Mouse (Mus musculus): ENCODE measurements around the gene Car15. TPM values are rescaled to one million over a fixed set of nuclear protein-coding genes. Genes with fewer than 3 reads are reported as not detected.

The Car15 gene
- polyA plus RNA-seq (2015; fragmentation: Nextera tagmentation; extraction: Ambion mirVana): 4.8 and 5.7 TPM in 2 replicates

DNA sequence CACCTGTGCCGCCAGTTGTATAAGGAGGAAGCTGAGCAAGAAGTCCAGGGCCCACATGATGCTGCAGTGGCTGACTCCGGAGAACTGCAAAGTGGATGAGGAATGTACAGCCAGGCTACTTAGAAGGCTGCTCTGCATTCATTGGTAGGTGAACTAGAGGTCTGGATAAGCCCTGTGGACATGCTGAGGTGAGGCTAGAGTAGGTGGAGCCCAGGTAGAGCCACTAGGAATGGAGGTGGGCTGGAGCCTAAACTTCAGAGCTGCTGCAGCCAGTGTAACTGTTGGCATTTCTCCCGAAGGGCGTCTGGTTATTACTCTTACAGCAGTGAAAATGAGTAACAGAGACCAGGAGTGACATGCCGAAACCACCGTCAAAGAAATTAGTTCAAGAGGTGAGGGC lies at the start of gene Car15:
TSS of gene Car15 (minus strand) at position 314 of the 400 bp plus-strand sequence.
- Histone ChIP-seq H3K27ac (replicated peaks) (no peak within 1 kb of the TSS), H3K27me3 (peaks cover 31% of the 10 kb centered on the region), H3K4me2 (replicated peaks) (no peak within 1 kb of the TSS), H3K36me3 (peaks cover 28% of the 10 kb centered on the region), H3K4me3 (no peak within 1 kb of the TSS), H3K9ac (replicated peaks) (no peak within 1 kb of the TSS), H3K9me3 (no peaks in the 10 kb centered on the region), H3K4me1 (peaks cover 7% of the 10 kb centered on the region)
- WGBS: 81% methylated on average over 6 of the region's 6 CpGs
- ATAC-seq (replicated peaks): no peak

DNA sequence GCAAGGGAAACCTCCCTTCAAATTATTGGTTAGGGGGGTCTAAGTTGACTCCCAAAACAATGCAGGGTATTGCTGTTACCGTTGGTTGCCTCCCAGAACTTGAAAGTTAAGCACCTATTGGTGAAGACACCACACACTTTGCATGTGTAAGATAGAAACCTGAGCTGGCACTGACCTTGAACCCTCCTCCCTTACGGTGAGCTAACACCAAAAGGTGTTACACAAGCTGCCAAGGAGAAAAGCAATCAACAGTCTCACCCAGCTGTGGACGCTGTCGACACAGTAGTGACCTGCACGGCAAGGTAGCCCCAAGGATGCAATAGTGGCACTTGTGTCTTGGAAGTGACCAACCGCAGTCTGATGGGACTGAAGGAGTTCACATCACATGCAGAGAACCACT lies 46.0 kb upstream of the Car15 start:
- H3K4me2 ChIP-seq (replicated peaks): no peak overlapping the region
- no peaks in the 10 kb centered on the region; the same call in 1 of the 2 replicates for H3K36me3 ChIP-seq
- no peak for ATAC-seq (replicated peaks)
- H3K4me3 ChIP-seq: no peak overlapping the region
- H3K9ac ChIP-seq (replicated peaks): no peak overlapping the region
- no peaks in the 10 kb centered on the region for H3K27me3 ChIP-seq
- WGBS: 90% methylated on average over 6 of the region's 6 CpGs
- no peak overlapping the region for H3K27ac ChIP-seq (replicated peaks)
- no peaks in the 10 kb centered on the region for H3K9me3 ChIP-seq
- no peaks in the 10 kb centered on the region for H3K4me1 ChIP-seq

DNA sequence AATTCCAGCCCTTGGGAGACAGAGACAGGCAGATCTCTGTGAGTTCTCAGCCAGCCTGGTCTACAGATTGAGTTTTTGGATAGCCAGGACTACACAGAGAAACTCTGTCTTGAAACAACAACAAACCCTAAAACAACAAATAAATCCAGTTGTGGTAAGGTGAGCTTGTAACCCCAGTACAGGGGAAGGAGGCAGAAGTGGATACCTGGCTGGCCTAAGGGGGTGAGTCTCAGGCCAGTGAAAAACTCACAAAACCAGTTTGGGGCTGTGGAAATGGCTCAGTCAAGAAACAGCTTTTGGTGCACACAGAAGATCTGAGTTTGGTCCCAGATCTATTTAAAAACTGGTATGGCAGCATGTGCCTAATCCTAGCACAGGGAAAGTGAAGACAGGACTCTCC lies 44.0 kb upstream of the Car15 start:
- Histone ChIP-seq H3K4me1 (no peaks in the 10 kb centered on the region), H3K4me2 (replicated peaks) (no peak overlapping the region), H3K4me3 (no peak overlapping the region), H3K36me3 (no peaks in the 10 kb centered on the region; the same call in 1 of the 2 replicates), H3K9me3 (no peaks in the 10 kb centered on the region), H3K27me3 (no peaks in the 10 kb centered on the region), H3K9ac (replicated peaks) (no peak overlapping the region), H3K27ac (replicated peaks) (no peak overlapping the region)
- no peak for ATAC-seq (replicated peaks)

DNA sequence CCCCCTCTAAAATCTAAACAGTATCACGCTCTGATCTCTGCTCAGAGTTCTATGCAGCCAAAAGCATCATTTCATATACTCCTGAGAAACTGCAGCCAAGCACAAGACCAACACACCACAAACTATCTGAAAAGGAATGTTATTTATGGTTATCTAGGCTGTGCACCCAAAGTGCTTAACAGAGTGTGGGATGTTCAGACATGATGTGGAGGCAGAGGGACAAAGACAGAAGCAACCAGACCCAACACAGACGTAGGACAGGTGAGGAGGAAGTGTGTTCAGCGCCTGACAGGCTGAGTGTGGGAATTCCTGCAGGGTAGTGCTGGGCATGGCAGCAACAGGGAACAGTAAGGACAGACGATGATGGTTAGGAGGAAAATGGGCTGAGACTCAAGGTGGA lies 41.4 kb upstream of the Car15 start:
- Histone ChIP-seq H3K4me3 (no peak overlapping the region), H3K27me3 (no peaks in the 10 kb centered on the region), H3K9me3 (no peaks in the 10 kb centered on the region), H3K4me2 (replicated peaks) (no peak overlapping the region), H3K9ac (replicated peaks) (no peak overlapping the region), H3K4me1 (no peaks in the 10 kb centered on the region), H3K27ac (replicated peaks) (no peak overlapping the region), H3K36me3 (no peaks in the 10 kb centered on the region; the same call in 1 of the 2 replicates)
- WGBS: 97% methylated on average over 4 of the region's 4 CpGs
- ATAC-seq (replicated peaks): no peak

DNA sequence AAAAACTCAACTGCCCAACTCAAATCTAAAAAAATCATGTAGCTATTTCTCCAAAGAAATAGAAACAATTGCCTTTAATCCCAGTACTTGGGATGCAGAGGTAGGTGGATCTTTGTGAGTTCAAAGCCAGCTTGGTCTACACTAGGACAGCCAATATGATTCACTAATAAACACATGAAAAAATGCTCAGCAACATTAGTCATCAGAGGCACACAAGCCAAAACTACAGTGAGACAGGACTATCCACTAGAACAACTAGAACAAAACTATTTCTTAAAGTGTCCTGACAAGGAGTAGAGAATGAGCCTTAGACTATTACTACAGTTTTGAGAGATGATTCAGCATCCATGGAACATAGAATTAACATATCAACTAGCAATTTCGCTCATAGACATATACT lies 37.9 kb upstream of the Car15 start:
- ATAC-seq (replicated peaks): no peak
- H3K27ac ChIP-seq (replicated peaks): no peak overlapping the region
- H3K27me3 ChIP-seq: no peaks in the 10 kb centered on the region
- H3K36me3 ChIP-seq: peaks cover 12% of the 10 kb centered on the region; the same call in 1 of the 2 replicates
- no peak overlapping the region for H3K4me2 ChIP-seq (replicated peaks)
- H3K9me3 ChIP-seq: no peaks in the 10 kb centered on the region
- no peak overlapping the region for H3K9ac ChIP-seq (replicated peaks)
- 95% methylated on average over 1 of the region's 1 CpGs for WGBS
- no peaks in the 10 kb centered on the region for H3K4me1 ChIP-seq
- no peak overlapping the region for H3K4me3 ChIP-seq

GRCm38 (mm10) chr16:17875174-17875573 lies 37.0 kb upstream of the Car15 start:
- ATAC-seq (replicated peaks): no peak
- WGBS: 93% methylated on average over 4 of the region's 4 CpGs
- H3K4me1 ChIP-seq: no peaks in the 10 kb centered on the region
- H3K4me3 ChIP-seq: no peak overlapping the region
- no peaks in the 10 kb centered on the region for H3K27me3 ChIP-seq
- no peak overlapping the region for H3K27ac ChIP-seq (replicated peaks)
- no peaks in the 10 kb centered on the region for H3K9me3 ChIP-seq
- peaks cover 21% of the 10 kb centered on the region; the same call in 1 of the 2 replicates for H3K36me3 ChIP-seq
- no peak overlapping the region for H3K9ac ChIP-seq (replicated peaks)
- no peak overlapping the region for H3K4me2 ChIP-seq (replicated peaks)

- Histone ChIP-seq H3K27ac (replicated peaks) (no peak overlapping the region), H3K4me1 (no peaks in the 10 kb centered on the region), H3K4me3 (no peak overlapping the region), H3K36me3 (peaks cover 26% of the 10 kb centered on the region; the same call in 1 of the 2 replicates), H3K9me3 (no peaks in the 10 kb centered on the region), H3K27me3 (no peaks in the 10 kb centered on the region), H3K9ac (replicated peaks) (no peak overlapping the region), H3K4me2 (replicated peaks) (no peak overlapping the region)
- 86% methylated on average over 4 of the region's 4 CpGs for WGBS
- no peak for ATAC-seq (replicated peaks)
These were observed 34.8 kb upstream of the Car15 start for GRCm38 (mm10) chr16:17872995-17873394.

GRCm38 (mm10) chr16:17871248-17871647 lies 33.1 kb upstream of the Car15 start:
- H3K36me3 ChIP-seq: peaks cover 26% of the 10 kb centered on the region; the same call in 1 of the 2 replicates
- 92% methylated on average over 5 of the region's 5 CpGs for WGBS
- no peaks in the 10 kb centered on the region for H3K9me3 ChIP-seq
- ATAC-seq (replicated peaks): no peak
- H3K27me3 ChIP-seq: no peaks in the 10 kb centered on the region
- no peak overlapping the region for H3K27ac ChIP-seq (replicated peaks)
- H3K4me1 ChIP-seq: no peaks in the 10 kb centered on the region
- no peak overlapping the region for H3K4me2 ChIP-seq (replicated peaks)
- no peak overlapping the region for H3K9ac ChIP-seq (replicated peaks)
- no peak overlapping the region for H3K4me3 ChIP-seq

DNA sequence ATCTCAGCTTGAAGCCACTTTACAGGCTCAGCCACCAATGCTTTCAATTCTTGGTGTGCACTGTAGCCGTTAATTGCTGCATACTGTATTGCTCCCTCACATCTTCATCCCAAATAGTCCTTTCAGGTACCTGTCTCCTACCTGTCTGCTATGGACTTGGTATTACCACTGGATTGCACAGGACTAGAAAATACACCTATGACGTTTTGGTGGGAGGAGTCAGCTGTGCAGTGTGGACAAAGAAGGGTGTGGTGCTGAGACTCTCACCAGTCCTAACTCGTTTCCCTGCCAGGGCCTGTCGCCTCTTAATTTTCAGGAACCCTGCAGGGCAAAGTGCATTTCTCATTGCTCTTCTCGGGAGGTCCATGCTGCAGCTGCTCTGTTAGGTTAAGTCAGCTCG lies 27.6 kb upstream of the Car15 start:
- Histone ChIP-seq H3K27ac (replicated peaks) (no peak overlapping the region), H3K4me2 (replicated peaks) (no peak overlapping the region), H3K4me1 (no peaks in the 10 kb centered on the region), H3K4me3 (no peak overlapping the region), H3K36me3 (peaks cover 11% of the 10 kb centered on the region; the same call in 1 of the 2 replicates), H3K27me3 (no peaks in the 10 kb centered on the region), H3K9ac (replicated peaks) (no peak overlapping the region), H3K9me3 (no peaks in the 10 kb centered on the region)
- ATAC-seq (replicated peaks): no peak
- 73% methylated on average over 6 of the region's 6 CpGs for WGBS

DNA sequence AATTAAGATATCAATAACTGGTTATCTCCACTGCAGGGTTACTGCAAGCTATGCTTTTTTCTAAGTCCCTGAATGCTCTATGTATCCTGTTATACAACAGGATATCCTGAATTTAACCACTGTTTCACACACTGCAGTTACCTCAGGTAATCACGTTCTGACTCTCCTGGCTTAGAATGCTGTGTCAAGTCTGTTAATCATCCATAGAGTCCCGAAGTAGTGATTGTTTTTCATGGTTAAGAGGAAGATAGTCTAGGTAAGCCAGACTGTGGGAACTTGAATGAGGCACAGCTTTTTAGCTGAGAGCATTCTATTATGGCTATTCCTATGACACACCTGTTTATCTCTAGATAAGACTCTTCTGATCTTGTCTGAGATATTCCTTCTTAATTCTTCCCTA lies 27.1 kb upstream of the Car15 start:
- no peaks in the 10 kb centered on the region for H3K4me1 ChIP-seq
- no peaks in the 10 kb centered on the region for H3K27me3 ChIP-seq
- H3K4me3 ChIP-seq: no peak overlapping the region
- H3K9ac ChIP-seq (replicated peaks): no peak overlapping the region
- no peak for ATAC-seq (replicated peaks)
- no peak overlapping the region for H3K27ac ChIP-seq (replicated peaks)
- WGBS: 92% methylated on average over 2 of the region's 2 CpGs
- no peak overlapping the region for H3K4me2 ChIP-seq (replicated peaks)
- H3K36me3 ChIP-seq: peaks cover 9% of the 10 kb centered on the region; the same call in 1 of the 2 replicates
- no peaks in the 10 kb centered on the region for H3K9me3 ChIP-seq

- Histone ChIP-seq H3K9me3 (no peaks in the 10 kb centered on the region), H3K27ac (replicated peaks) (no peak overlapping the region), H3K4me1 (no peaks in the 10 kb centered on the region), H3K9ac (replicated peaks) (no peak overlapping the region), H3K4me2 (replicated peaks) (no peak overlapping the region), H3K4me3 (no peak overlapping the region), H3K36me3 (peaks cover 60% of the 10 kb centered on the region), H3K27me3 (no peaks in the 10 kb centered on the region)
- no peak for ATAC-seq (replicated peaks)
These were observed 20.4 kb upstream of the Car15 start for GRCm38 (mm10) chr16:17858592-17858991.

GRCm38 (mm10) chr16:17857157-17857556 lies 19.0 kb upstream of the Car15 start:
- Histone ChIP-seq H3K27me3 (no peaks in the 10 kb centered on the region), H3K36me3 (peaks cover 72% of the 10 kb centered on the region), H3K4me3 (no peak overlapping the region), H3K9ac (replicated peaks) (no peak overlapping the region), H3K9me3 (no peaks in the 10 kb centered on the region), H3K4me2 (replicated peaks) (no peak overlapping the region), H3K4me1 (no peaks in the 10 kb centered on the region), H3K27ac (replicated peaks) (no peak overlapping the region)
- ATAC-seq (replicated peaks): no peak
- WGBS: 93% methylated on average over 7 of the region's 7 CpGs

DNA sequence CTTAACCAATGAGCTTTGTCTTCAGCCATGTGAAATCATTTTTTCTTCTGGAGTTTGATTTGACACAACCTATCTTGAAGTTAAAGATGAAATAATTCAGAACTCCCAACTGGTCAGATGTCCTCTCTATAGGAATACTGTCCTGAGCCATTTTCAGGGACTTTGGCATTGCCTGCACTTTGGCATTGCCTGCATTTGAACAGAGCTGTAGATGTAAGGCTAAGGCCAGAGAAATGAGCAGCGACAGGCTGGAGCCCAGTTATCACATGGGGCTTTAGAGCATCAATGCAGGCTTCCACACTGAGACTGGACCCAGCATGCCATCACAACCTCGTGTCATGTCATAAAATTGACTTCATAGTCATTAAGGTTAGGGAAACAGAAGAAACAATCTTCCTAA lies 15.1 kb upstream of the Car15 start:
- WGBS: 98% methylated on average over 2 of the region's 2 CpGs
- no peaks in the 10 kb centered on the region for H3K4me1 ChIP-seq
- no peak overlapping the region for H3K4me3 ChIP-seq
- no peak overlapping the region for H3K4me2 ChIP-seq (replicated peaks)
- H3K27ac ChIP-seq (replicated peaks): no peak overlapping the region
- H3K9me3 ChIP-seq: no peaks in the 10 kb centered on the region
- H3K9ac ChIP-seq (replicated peaks): no peak overlapping the region
- H3K27me3 ChIP-seq: no peaks in the 10 kb centered on the region
- peaks cover 82% of the 10 kb centered on the region for H3K36me3 ChIP-seq
- ATAC-seq (replicated peaks): no peak
